Mouse (Mus musculus): ENCODE data around the gene Sync. TPM values are rescaled to one million over a fixed set of nuclear protein-coding genes. Genes with fewer than 3 reads are reported as not detected.

Gene Sync
- total RNA-seq (2017): 0.12 TPM in 1 of 2 replicates, not detected in the other

DNA sequence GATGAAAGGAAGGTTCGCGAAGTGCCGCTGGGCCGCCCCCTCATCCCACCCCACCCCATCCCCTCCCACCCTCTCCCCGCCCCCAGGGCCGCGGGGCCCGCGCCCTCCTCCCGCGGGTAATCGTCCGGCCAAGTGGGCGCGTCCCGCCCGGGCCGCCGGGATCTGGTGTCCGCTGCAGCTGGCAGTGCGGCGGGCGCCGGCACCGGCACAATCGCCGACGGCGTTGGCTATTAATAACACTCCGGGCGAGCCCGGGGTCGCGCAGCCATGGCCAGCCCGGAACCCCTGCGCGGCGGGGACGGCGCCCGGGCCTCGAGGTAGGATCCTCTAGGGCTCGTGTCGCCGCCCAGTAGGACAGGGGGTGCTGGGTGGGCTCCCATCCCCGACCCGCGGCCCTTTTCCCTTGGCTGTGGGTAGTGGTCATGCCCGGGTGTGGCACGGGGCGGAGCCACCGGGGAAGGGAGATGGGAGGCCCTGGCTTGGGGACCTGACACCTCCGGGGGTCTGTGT lies at the start of gene Sync:
Gene Sync (plus strand): TSS at position 146 of the 510 bp plus-strand sequence.
- no peak for ATAC-seq (ENCODE audit: extremely low read depth, insufficient number of reproducible peaks, low FRiP score, poor library complexity, severe bottlenecking)

DNA sequence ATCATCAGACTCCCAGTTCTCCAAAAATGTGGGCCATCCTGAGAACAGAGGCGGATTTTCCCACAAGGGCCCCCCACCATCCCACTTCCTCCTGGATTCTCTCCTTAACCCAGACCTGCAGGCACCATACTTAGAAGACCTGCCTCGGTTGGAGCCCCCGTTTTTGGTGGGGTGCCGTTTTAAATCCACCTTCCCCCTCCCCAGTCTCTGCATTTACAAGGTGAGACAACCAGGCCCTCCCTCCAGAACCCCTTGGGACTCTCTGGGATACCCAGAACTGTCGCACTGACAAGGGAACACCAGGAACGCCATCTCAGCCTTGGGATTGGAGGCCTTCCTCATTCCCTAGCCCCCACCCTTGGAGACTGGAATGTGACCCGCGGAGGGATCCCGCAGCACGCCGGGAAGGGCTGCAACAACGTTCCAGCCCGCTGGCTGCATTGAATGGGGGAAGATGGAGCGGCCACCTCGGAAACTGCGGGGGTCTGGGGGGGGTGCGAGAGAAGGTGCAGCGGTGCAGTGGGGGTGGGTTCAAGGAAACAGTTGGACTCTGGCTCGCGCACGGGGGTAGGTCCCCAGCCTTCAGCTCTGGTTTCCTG lies 49.5 kb upstream of the Sync start:
- no peak for ATAC-seq (ENCODE audit: extremely low read depth, insufficient number of reproducible peaks, low FRiP score, poor library complexity, severe bottlenecking)

DNA sequence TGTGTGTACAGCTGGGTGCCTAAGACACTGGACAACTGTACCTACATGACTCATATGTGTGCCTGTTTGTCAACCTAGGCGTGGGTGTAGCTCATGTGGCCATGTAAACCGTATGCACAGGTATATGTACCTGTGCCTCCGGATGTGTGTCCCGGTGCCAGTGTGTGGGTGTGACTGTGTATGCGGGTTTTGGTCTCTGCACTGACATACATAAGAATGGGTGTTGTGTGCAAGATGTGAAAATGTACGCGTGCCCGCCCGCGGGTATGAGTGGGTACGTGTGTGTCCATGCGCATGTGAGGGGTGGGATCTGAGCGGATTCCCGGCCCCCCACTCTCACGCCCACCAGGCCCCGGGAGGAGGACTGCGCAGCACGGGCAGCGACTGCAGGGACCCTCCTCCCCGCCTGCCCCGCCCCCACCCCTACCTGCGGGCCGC lies 48.8 kb upstream of the Sync start:
- ATAC-seq (ENCODE audit: extremely low read depth, insufficient number of reproducible peaks, low FRiP score, poor library complexity, severe bottlenecking): no peak

DNA sequence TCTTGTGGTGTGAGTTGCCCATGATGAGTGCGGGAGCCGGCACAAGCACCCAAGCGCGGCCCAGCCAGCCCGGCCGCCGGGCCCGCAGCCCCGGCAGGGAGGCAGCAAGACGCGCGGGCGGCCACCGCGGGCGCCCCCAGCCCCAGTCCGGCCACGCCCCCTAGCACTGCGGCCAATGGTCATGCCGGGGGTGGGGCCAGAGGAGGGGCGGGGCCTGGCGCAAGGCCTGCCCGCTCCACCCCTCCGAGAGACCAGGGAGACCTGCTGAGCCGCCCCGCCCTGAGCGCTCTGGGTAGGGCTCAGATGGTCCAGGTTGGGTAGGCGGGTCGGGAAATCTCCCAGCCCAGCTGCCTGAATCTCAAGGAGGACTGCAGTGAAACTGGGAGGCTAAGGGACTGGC lies 48.3 kb upstream of the Sync start:
- no peak for ATAC-seq (ENCODE audit: extremely low read depth, insufficient number of reproducible peaks, low FRiP score, poor library complexity, severe bottlenecking)

DNA sequence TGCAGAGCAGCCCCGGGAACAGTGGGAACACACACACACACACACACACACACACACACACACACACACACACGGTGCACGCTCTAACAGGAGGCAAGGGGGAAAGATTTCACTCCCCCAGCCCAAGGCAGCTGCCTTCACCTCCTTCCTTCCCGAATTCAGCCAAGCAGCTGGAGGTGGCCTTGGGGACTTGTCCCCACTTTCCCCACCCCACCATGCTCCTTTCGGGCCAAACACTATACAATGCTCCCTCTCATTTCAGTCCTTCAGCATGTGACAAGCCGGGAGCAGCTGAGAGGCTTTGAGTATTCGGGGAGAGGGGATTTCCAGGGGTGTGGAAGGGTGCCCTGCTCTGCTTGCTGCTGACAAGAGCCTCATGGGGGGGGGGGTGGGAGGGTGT lies 45.5 kb upstream of the Sync start:
- ATAC-seq (ENCODE audit: extremely low read depth, insufficient number of reproducible peaks, low FRiP score, poor library complexity, severe bottlenecking): no peak

DNA sequence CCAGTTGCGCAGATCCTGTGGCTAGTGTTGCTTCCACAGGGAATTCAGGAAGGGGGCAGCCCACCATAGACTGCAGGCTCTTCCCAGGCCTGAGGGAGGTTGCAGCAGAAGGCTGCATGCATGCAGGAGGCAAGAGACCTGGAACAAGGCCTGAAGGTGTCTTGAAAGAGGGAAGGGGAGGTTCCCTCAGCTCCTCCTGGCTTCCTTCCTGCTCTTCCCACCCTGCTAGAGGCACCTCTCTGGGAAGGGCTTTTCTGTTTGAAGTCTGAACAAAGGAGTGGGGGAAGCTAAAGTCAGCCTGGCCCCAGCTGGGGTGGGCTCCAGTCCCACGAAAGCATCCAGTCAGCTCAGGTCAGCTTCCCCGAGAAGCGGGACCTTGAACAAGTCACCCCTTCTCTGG lies 45.1 kb upstream of the Sync start:
- no peak for ATAC-seq (ENCODE audit: extremely low read depth, insufficient number of reproducible peaks, low FRiP score, poor library complexity, severe bottlenecking)

DNA sequence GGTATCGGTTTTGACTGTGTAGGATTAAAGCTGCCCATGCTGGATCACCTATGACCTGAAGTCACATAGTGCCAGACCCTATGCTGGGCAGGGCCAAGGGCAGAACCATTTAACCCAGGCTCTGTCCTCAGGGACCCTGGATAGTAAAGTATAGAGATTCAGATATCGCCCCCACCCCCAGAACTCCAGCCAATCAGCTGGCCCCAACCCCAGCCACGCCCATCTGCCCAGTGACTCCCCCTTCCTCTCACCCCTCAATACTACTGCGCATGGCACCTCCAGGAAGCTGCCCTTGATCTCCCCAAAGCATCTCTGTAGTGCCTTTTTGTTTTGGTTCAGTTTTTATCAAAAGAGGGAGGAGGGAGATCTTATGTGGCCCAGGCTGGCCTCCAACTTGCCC lies 44.7 kb upstream of the Sync start:
- no peak for ATAC-seq (ENCODE audit: extremely low read depth, insufficient number of reproducible peaks, low FRiP score, poor library complexity, severe bottlenecking)

DNA sequence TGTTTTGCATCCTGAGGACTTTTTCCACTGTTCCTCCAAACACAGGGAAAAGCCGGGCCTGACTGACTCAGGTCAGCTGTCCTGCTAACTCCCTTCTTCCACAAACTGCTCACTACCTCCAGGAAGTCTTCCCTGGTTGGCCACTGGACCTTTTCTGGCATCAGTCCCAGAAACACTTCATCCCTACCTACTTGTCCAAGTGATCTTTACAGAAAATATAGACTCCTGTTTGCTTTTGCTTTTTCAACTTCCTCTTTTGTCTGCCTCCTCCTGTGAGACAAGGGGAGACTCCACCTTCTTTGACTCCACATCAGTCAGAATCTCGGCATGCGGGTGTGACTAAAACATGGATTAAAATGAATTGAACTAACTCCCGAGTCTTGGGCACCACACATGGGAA lies 42.6 kb upstream of the Sync start:
- no peak for ATAC-seq (ENCODE audit: extremely low read depth, insufficient number of reproducible peaks, low FRiP score, poor library complexity, severe bottlenecking)

DNA sequence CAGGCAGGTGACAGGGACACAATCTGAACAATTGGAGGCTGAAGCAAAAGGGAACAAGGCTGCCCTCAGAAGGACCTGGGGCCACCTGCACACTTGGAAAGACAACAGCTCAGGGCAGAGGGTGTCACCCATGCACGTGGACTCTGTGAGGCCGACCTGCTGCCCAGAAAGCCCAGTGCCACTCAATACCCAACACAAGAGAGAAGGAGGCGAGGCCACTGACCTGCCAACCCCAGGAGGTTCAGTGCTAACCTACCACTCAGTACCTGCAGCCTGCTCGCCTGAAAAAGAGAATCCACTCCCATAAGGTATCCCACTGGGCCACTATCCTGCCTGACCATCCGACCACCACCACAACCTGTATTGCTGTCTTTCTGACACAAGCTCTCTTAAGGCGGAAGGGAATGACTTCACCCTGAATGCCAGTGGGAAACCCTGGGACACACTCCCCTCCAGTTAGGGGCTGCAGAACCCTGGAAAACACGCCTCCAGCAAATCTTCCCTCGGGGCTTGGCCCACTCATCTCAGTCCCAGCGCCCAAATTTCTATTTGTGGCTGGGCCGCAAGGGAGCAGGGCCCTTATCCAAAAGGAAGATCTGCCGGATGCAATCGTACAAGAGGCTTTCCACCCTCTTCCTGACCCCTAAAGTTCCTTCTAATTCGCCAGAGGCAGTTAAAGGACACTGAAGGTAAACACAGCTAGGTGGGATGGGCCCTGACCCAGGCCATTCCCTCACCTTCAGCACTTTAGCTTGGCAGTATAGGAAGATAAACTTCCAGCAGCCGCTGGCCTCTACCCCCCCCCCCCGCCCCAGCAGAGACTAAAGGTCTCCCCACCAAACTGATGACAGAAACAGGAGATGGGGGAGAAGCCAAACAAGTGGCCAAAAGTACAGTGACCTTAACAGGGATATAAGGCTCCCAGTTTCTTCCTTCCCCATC lies 40.8 kb upstream of the Sync start:
- no peak for ATAC-seq (ENCODE audit: extremely low read depth, insufficient number of reproducible peaks, low FRiP score, poor library complexity, severe bottlenecking)

DNA sequence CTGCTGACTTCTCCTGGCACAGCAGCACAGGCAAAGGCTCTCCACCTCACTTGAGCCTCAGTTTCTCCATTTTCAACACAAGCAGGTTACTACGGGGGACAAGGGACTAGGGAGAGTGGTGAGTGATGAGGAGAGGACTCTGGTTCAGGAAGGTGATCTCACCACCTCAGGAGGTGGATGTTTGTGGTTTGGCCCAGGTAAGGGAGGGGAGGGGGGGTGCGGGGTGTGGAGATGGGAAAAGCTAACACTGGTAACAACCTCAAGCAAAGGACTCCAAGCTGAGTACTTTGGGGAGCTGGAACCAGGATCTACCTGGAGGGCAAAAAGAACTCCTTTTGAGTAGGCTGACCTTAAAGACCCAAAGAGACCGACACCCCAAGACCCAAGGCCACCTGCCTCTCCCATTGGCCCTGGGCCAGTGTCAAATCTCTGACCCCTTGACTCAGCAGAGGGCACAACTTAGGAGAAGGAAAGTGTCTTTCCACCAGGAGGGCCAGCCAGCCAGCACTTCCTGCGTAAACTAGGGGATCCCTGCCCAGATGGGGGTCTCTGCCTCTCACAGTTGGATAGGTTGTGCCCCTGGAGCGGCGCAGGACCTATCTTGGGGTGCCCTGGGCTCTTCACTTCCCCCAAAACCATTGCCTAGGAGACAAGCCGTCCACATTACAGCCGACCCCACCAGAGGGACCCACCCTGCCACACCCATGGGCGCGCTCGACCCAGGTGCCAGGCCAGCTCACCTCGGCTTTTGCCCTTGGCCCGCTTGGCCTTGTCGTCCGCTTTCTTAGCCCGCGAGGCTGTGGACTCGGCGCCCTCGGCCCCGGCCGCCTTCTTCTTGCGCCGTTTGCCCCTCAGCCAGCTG lies 39.8 kb upstream of the Sync start:
- ATAC-seq (ENCODE audit: extremely low read depth, insufficient number of reproducible peaks, low FRiP score, poor library complexity, severe bottlenecking): no peak

DNA sequence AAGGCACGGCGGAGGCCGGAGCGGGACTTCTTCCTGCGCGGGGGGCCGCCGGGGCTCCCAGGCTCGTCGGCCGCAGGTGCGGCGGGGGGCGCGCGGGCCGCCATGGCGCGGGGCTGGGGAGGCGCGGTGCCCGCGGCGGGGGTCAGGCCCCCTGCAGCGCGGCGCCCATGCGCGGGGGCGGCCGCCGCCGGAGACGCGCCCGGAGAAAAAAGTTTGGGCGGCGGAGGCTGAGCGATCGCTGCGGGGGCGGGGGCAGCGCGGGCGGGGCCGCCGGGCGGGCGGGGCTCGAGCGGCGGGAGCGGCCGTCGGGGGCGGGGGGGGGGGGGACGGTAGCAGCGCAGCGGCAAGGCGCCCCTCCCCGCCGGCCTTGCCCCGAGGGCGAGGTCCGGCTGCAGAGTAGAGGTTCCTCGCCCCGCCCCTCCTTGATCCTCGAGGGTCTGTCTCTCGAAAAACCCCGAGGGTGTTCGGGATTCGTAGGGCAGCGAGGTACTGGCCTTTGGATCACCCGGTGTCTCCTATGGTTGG lies 39.1 kb upstream of the Sync start:
- no peak for ATAC-seq (ENCODE audit: extremely low read depth, insufficient number of reproducible peaks, low FRiP score, poor library complexity, severe bottlenecking)

DNA sequence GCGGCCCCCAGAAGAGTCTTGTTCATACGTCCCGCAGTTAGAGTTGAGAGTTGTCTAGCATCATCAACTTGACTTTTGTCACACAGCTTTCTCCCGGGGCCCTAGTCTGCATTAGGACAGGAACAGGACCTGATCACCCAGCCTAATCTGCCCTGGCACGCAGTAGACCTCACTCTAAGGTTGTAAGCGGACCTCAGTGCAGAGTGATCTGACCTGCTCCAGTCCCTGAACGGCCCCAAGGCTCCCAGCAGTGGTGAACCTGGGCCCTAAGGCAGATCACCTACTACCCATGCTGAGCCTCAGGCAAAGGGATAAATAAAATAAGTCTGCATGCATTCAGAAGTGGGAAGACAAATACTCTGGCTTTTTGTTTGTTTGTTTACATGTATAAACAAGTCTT lies 38.1 kb upstream of the Sync start:
- ATAC-seq (ENCODE audit: extremely low read depth, insufficient number of reproducible peaks, low FRiP score, poor library complexity, severe bottlenecking): no peak

DNA sequence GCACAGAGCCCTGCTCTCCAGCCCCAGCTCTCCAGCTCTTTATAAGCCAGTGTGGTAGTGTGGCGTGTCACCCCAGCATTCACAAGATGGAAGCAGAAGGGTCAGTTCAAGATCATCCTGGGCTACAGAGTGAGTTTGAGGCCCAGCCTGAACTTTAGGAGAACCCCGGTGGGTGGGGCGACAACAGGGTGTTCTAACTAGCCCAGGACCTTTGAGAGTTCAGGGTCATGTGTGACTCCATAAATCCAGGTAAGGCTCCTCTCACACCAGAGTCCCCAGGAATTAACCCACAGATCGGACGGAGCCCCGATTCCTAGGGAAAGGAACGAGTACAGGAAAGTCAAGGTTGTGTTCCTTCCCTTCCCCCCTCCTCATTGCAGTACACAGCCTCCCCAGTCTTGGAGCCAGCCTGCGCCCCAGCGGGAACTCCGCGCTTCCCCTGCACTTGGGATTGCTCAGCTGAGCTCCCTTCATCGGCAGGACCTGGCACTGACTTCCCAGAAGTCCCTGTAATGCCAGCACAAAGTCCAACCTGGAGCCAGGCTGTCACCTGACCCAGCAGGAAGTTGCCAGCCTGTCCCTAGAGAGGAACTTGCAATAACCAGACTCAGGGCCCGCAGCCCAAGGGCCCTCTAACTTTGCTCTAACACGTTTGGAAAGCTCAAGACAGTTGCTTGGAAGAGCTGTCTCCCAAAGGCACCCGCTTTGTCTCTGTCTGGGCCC lies 36.5 kb upstream of the Sync start:
- ATAC-seq (ENCODE audit: extremely low read depth, insufficient number of reproducible peaks, low FRiP score, poor library complexity, severe bottlenecking): no peak

DNA sequence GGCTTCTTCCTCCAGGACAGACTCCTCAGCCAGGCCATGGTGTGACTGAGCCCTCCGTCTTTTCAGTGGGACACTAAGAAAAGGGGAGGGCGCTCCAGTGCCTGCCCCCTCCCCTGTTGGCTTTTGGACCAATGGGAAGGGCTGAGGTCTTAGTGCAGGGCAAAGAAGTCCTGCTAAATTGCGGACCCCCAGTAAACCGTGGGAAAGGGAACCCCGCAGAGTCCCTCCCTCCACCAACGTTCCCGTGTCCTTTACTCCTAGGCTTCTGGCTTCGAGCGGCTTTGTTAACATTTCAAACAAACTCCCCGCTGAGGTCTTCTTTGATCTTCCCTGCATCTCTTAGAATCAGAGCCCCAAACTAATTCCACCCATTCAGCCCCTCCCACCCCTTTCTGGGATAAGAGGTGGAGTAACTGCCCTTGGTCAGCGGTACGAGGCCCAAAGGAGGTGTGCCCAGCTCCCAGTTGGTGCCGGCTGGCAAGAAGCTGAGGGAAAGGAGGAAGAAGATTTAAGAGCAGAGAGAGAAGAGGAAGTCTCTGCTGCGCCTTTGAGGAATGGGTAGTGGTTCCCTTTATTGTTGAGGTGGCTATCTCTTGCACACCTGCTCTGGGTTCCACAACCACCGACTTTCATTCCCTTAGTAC lies 35.8 kb upstream of the Sync start:
- peak; percentile 24; the same call in 1 of the 2 replicates for ATAC-seq (ENCODE audit: extremely low read depth, insufficient number of reproducible peaks, low FRiP score, poor library complexity, severe bottlenecking)

DNA sequence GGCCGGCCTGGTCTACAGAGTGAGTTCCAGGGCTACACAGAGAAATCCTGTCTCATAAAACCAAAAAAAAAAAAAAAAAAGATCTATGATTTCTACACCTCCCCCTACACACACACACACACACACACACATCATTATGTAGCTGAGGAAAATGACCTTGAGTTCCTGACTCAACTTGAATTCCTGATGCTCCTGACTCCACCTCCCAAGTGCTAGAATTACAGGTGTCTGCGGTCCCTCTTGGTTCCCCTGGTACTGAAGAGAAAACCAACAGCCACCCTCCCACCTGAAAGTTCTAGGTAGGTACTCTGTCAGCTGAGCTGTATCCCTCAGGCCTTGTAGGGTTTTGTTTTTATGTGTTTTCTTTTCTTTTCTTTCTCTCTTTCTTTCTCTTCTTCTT lies 34.9 kb upstream of the Sync start:
- no peak for ATAC-seq (ENCODE audit: extremely low read depth, insufficient number of reproducible peaks, low FRiP score, poor library complexity, severe bottlenecking)

DNA sequence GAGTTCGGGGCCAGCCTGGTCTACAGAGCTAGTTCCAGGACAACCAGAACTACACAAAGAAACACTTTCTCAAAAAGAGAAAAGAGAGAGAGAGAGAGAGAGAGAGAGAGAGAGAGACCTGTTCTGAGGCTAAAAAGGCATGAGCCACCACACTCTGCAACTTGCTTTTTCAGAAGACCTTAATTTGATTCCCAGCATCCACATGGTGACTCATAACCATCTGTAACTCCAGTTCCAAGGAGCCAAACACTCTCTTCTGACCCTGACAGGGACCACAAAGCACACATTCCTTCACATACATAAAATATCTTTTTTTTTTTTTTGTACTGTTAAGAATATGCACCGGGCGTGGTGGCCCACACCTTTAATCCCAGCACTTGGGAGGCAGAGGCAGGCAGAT lies 32.8 kb upstream of the Sync start:
- ATAC-seq (ENCODE audit: extremely low read depth, insufficient number of reproducible peaks, low FRiP score, poor library complexity, severe bottlenecking): no peak

DNA sequence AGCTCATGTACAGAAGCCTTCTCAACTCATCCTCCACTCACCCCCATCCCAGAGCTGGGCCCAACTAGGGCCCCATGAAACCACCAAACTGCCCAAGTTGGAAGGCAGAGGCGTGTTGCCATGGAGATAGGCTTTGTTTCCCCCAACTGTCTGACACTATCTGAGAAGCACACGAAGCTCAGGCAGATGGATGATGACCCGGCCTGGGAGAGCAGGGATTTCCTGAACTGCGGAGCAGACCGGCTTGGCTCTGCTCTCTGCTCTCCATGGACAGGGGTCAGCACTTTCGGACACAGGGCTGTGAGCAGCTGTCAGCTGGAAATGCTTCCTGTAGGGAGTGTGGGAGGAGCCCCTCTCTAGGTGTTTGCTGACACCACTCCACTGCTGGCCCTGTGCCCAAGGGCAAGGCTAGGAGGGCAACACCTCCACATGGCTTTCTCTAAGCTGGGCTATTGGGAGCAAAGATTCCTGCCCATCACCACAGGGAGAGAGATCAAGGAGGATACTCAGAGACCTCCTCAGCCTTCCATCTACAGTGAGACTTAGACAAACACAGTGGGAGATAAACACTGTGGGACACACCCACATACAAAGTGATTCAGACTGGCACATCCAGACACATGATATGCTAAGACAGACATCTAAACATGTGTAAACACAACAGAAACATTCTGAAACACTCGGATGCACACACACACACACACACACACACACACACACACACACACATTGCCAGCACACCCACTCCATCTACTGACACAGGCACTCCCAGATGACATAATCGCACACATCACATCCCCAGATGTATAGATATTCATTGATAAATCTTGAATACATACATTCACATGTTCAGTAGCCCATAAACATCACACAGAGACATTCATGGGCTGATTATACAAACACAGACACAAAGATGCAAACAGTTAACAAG lies 30.7 kb upstream of the Sync start:
- ATAC-seq (ENCODE audit: extremely low read depth, insufficient number of reproducible peaks, low FRiP score, poor library complexity, severe bottlenecking): no peak
